Mouse (Mus musculus) heart, embryonic 16.5 days (tissue): ENCODE results near the gene Abcb9. TPM values are rescaled to one million over a fixed set of nuclear protein-coding genes. Genes with fewer than 3 reads are reported as not detected.
A peak's percentile ranks its signal among the peaks of the same experiment; 100 is the strongest.

Experiments used
- ATAC-seq: fragments of 200-750 bp; cut with Nextera tagmentation; replicated peaks from 2 replicates; pipeline ENCODE4 v1.8.0; 2017; ENCODE audit warnings: moderate number of reproducible peaks; ENCODE audit not compliant: insufficient read depth, low FRiP score; ENCODE audit errors: extremely low read depth
- H3K27ac ChIP-seq: fragments of 300-500 bp; sonication (generic); 2 replicates; pipeline ENCODE4 v1.5.1; 2014; ENCODE audit warnings: mild to moderate bottlenecking, low read length, control low read depth, moderate library complexity
- H3K27me3 ChIP-seq: fragments of 300-500 bp; sonication (generic); 2 replicates; pipeline ENCODE4 v1.6.1; 2014; ENCODE audit warnings: low read length, mixed read lengths; ENCODE audit not compliant: control insufficient read depth, insufficient read depth
- H3K36me3 ChIP-seq: fragments of 300-500 bp; sonication (generic); 2 replicates; pipeline ENCODE4 v1.6.1; 2014; ENCODE audit not compliant: control insufficient read depth, insufficient read depth
- H3K4me1 ChIP-seq: fragments of 300-500 bp; sonication (generic); 2 replicates; pipeline ENCODE4 v1.6.1; 2014; ENCODE audit warnings: low read length, mixed read lengths; ENCODE audit not compliant: control insufficient read depth, insufficient read depth
- H3K4me2 ChIP-seq: fragments of 300-500 bp; sonication (generic); 2 replicates; pipeline ENCODE4 v1.6.1; 2014; ENCODE audit warnings: low read depth, mild to moderate bottlenecking, control low read depth, low read length
- H3K4me3 ChIP-seq: fragments of 300-500 bp; sonication (generic); 2 replicates; pipeline ENCODE4 v1.5.1; 2014; ENCODE audit warnings: mild to moderate bottlenecking, control low read depth, low read length
- H3K9ac ChIP-seq: fragments of 300-500 bp; sonication (generic); 2 replicates; pipeline ENCODE4 v1.6.1; 2014; ENCODE audit warnings: low read length, control low read depth
- H3K9me3 ChIP-seq: fragments of 300-500 bp; sonication (generic); replicated peaks from 2 replicates; pipeline ENCODE4 v1.6.1; 2016; ENCODE audit warnings: low read length; ENCODE audit not compliant: control insufficient read depth
- WGBS: fragments of 180-500 bp; shearing (Covaris S2); extraction: QIAGEN DNeasy Blood & Tissue Kit; methylation state at CpG from one replicate; pipeline ENCODE4 v1.1.7; 2014; 5-methylcytosine and 5-hydroxymethylcytosine counted together
- polyA plus RNA-seq: library from polyadenylated mRNA; unstranded; fragments of >200 nt; fragmentation: Nextera tagmentation; extraction: Ambion mirVana; gene quantifications from 2 replicates; pipeline ENCODE4 v1.2.1, GENCODE M21; 2015

Gene Abcb9
- polyA plus RNA-seq, 1 experiment from 2014 or later, result 7.2 TPM

- ATAC-seq, result no peak
- Histone ChIP-seq H3K9ac (peak overlapping the region; percentile 1; the same call in 1 of the 2 replicates), H3K4me1 (peaks cover 19% of the 10 kb centered on the region; the same call in 1 of the 2 replicates), H3K4me2 (no peak overlapping the region), H3K27me3 (no peaks in the 10 kb centered on the region), H3K27ac (peak overlapping the region; percentile 88), H3K9me3 (no peaks in the 10 kb centered on the region), H3K36me3 (no peaks in the 10 kb centered on the region), H3K4me3 (no peak overlapping the region)
- 59% methylated on average over 5 of the region's 5 CpGs for WGBS
Observed at GRCm38 (mm10) chr5:124043999-124044398, 51.6 kb downstream of the Abcb9 start.

DNA sequence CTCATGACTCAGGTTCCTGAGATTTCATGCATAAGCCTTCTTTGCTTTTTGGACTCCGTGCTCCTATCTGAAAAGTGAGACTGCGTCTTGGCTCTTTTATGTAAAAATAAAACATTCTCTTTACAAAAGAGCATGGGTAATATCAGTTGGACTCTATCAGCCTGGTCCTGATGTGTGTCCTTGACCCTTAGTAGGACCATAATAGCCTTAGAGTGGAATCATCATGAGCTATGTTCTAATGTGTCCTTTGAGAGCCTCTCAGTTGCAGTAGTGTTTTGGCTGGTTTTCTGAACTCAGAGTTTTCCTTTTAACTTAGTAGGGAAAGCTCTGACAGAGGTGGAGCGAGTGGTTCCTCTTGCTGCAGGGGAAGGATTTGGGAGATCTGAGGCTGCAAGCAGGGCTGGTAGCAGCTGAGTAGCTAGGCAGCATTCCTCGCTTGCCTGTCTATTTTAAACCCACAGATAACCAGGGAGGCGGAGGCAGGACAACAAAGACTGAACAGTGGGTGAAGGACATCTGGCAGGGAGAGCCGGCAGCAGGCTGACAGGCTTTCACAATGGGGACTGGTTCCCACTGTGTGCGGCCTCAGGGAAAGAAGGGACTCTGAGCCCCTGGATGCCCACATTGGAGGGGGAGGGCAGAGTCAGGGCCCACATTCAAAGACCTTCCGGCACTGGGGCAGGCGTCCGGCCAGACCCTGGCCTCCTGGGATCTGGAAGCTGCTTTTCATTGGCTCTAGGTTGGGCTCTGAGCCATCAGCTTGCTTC, 52.2 kb downstream of the Abcb9 start:
- no peak overlapping the region for H3K4me2 ChIP-seq

DNA sequence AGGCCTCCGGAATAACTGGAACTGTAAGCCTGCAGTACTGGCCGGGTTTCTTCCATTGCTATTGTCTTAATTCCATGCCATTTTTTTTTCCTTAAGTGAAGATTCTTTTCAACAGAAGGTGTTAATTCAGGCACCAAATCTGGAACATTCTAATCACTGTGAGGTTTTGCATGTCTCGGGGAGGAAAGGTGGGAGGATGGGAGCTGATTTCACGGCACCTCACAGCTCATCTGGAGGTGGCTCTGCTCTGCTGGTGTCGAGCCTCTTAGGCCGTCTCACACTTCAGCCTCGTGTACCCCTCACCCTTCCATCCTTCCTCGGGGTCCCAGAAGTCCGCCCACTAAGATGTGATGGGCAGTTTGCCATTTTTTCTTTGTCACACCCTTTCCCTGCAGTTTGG, 54.5 kb downstream of the Abcb9 start:
- H3K36me3 ChIP-seq, result no peaks in the 10 kb centered on the region
- no peak for ATAC-seq
- peak overlapping the region; percentile 30; the same call in 1 of the 2 replicates for H3K27ac ChIP-seq
- no peak overlapping the region for H3K9ac ChIP-seq
- H3K9me3 ChIP-seq, result no peaks in the 10 kb centered on the region
- no peaks in the 10 kb centered on the region for H3K27me3 ChIP-seq
- H3K4me3 ChIP-seq, result no peak overlapping the region
- H3K4me2 ChIP-seq, result no peak overlapping the region
- peaks cover 16% of the 10 kb centered on the region for H3K4me1 ChIP-seq
- WGBS, result 43% methylated on average over 9 of the region's 9 CpGs

More for the DNA sequence above, 52.2 kb downstream of the Abcb9 start:
- peak; percentile 84 for ATAC-seq
- H3K27ac ChIP-seq, result peak overlapping the region; percentile 88
- H3K36me3 ChIP-seq, result no peaks in the 10 kb centered on the region
- H3K9me3 ChIP-seq, result no peaks in the 10 kb centered on the region
- H3K27me3 ChIP-seq, result no peaks in the 10 kb centered on the region
- 13% methylated on average over 10 of the region's 10 CpGs for WGBS
- H3K4me1 ChIP-seq, result peaks cover 19% of the 10 kb centered on the region; the same call in 1 of the 2 replicates
- H3K4me3 ChIP-seq, result no peak overlapping the region
- H3K9ac ChIP-seq, result peak overlapping the region; percentile 45

DNA sequence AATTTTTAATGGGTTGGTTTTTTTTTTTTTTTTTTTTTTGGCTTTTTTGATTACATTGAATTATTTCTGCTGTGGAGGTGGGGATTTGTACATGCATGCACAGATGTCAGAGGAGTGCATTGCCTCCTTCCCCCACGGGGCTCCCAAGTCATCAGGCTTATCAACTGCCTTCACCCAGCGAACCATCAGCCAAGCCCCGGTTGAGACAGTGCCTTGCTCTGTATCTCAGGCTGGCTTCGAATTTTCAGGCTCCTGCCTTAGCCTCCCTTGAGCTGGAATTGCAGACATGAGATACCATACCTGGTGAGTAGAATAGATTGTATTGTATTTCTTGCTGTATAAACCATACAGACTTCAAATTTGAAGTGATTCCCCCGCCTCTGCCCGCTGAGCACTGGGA, 56.0 kb downstream of the Abcb9 start:
- no peak overlapping the region for H3K27ac ChIP-seq
- no peaks in the 10 kb centered on the region for H3K9me3 ChIP-seq
- WGBS, result 60% methylated on average over 6 of the region's 6 CpGs
- no peaks in the 10 kb centered on the region for H3K36me3 ChIP-seq
- no peak for ATAC-seq
- no peak overlapping the region for H3K4me2 ChIP-seq
- H3K9ac ChIP-seq, result no peak overlapping the region
- H3K4me1 ChIP-seq, result peaks cover 16% of the 10 kb centered on the region
- no peaks in the 10 kb centered on the region for H3K27me3 ChIP-seq
- H3K4me3 ChIP-seq, result no peak overlapping the region

DNA sequence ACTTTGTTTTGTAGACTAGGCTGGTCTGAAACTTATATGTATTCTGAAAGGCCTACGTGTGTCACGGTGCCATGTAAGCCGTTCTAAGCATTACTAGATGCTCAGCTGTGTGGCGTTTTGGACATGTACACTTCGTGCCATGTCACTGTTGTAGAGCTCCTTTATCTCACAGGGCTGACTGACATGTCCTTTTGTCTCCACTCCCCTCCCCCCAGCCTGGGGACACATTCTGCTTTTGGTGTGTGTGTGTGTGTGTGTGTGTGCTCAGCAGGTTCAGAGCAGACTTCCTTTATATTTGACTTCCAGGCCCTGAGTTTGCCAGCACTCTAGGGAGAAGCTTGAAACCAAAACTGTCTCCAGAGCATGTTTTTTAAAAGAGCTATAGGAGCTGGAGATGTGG, 58.8 kb downstream of the Abcb9 start:
- peak overlapping the region; percentile 16; the same call in 1 of the 2 replicates for H3K9ac ChIP-seq
- 0 out of 2 replicates have a peak, but pooled peaks have one; percentile 29 for ATAC-seq
- peak overlapping the region; percentile 3; the same call in 1 of the 2 replicates for H3K27ac ChIP-seq
- no peak overlapping the region for H3K4me3 ChIP-seq
- H3K4me1 ChIP-seq, result peaks cover 14% of the 10 kb centered on the region
- no peaks in the 10 kb centered on the region for H3K9me3 ChIP-seq
- 44% methylated on average over 5 of the region's 5 CpGs for WGBS
- no peak overlapping the region for H3K4me2 ChIP-seq
- no peaks in the 10 kb centered on the region for H3K36me3 ChIP-seq
- H3K27me3 ChIP-seq, result no peaks in the 10 kb centered on the region

- ATAC-seq, result no peak
- no peaks in the 10 kb centered on the region for H3K27me3 ChIP-seq
- no peak overlapping the region for H3K4me2 ChIP-seq
- H3K4me1 ChIP-seq, result peaks cover 11% of the 10 kb centered on the region
- 44% methylated on average over 6 of the region's 6 CpGs for WGBS
- H3K36me3 ChIP-seq, result no peaks in the 10 kb centered on the region
- H3K4me3 ChIP-seq, result no peak overlapping the region
- no peaks in the 10 kb centered on the region for H3K9me3 ChIP-seq
- H3K9ac ChIP-seq, result no peak overlapping the region
- H3K27ac ChIP-seq, result 0 out of 2 replicates have a peak overlapping the region, but pooled peaks have one; percentile 21
Observed at GRCm38 (mm10) chr5:124036341-124036740, 59.3 kb downstream of the Abcb9 start.

GRCm38 (mm10) chr5:124035806-124036205, 59.8 kb downstream of the Abcb9 start:
- WGBS, result 69% methylated on average over 8 of the region's 8 CpGs
- H3K36me3 ChIP-seq, result no peaks in the 10 kb centered on the region
- peaks cover 11% of the 10 kb centered on the region for H3K4me1 ChIP-seq
- no peaks in the 10 kb centered on the region for H3K27me3 ChIP-seq
- no peaks in the 10 kb centered on the region for H3K9me3 ChIP-seq
- no peak for ATAC-seq
- no peak overlapping the region for H3K4me3 ChIP-seq
- H3K4me2 ChIP-seq, result no peak overlapping the region
- no peak overlapping the region for H3K9ac ChIP-seq
- no peak overlapping the region for H3K27ac ChIP-seq

DNA sequence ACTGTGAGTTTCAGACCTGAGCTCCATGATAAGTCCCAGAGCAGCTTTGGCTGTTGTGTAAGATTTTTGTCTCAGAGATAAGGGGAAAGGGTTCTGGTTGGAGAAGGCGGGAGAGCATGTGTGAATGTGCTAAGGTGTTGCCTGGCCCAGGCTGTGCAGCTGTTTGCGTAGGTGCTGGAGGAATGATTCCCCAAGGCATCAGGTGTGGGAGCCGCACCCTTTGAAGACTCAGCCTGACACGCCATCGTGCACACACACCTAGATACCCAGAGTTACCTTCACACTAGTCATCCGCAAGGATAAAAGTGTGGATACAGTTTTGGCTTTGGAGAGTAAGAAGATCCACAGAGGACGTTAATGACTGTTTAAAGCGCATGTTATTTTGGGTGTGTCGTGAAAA, 60.2 kb downstream of the Abcb9 start:
- WGBS, result 80% methylated on average over 9 of the region's 9 CpGs
- Histone ChIP-seq H3K9ac (no peak overlapping the region), H3K4me1 (peaks cover 11% of the 10 kb centered on the region)

GRCm38 (mm10) chr5:124034471-124034870, 61.1 kb downstream of the Abcb9 start:
- Histone ChIP-seq H3K9me3 (no peaks in the 10 kb centered on the region), H3K9ac (no peak overlapping the region), H3K4me3 (no peak overlapping the region), H3K27me3 (no peaks in the 10 kb centered on the region), H3K27ac (no peak overlapping the region), H3K4me1 (peaks cover 19% of the 10 kb centered on the region), H3K36me3 (no peaks in the 10 kb centered on the region), H3K4me2 (no peak overlapping the region)
- 69% methylated on average over 11 of the region's 11 CpGs for WGBS
- ATAC-seq, result no peak

More for the DNA sequence above, 60.2 kb downstream of the Abcb9 start:
- ATAC-seq, result no peak
- H3K4me2 ChIP-seq, result no peak overlapping the region
- H3K9me3 ChIP-seq, result no peaks in the 10 kb centered on the region
- no peaks in the 10 kb centered on the region for H3K36me3 ChIP-seq
- no peak overlapping the region for H3K27ac ChIP-seq
- no peak overlapping the region for H3K4me3 ChIP-seq
- H3K27me3 ChIP-seq, result no peaks in the 10 kb centered on the region
